Mouse (Mus musculus): ENCODE measurements at regions not wholly inside any gene's neighbourhood (a gene's known extent, or its start where the extent isn't known, plus 50 kb on each side); places are given as distances from the start of the nearest gene placed in this dataset.

DNA sequence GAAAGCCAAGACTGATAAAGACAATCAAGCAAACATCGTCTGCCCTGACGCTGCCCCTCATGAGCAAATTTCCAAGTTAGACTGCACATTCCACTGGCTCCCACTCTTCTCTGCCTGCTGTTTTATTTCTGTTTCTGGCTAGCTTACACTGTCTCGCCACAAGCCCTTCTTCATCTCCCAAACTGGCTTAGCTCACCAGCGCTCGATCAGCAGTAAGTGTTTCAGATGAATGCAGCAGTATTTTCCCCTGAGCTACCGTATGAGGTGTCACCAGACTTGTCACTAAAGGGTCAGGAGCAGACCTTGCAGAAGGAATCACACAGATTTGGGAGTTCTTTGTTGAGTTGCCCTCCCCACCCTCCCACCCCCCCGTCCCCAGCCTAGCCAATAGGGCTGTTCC is 206.6 kb downstream of the Barx2 start:
- TF ChIP-seq CTCF (IDR thresholded peaks at IDR 0.05 in 2 of 3, conservative IDR thresholded peaks at IDR 0.05 in 1 of 3; ENCODE audit: control insufficient read depth in 1 of 3, insufficient read depth in 1 of 3, low read depth in 2 of 3, low read length in 3 of 3, poor library complexity in 1 of 3, severe bottlenecking in 1 of 3) (no peak), POLR2AphosphoS2 (IDR thresholded peaks at IDR 0.05; ENCODE audit: low read length) (no peak)

Measured in MEL (cell line).